Mouse (Mus musculus): Measurements from ENCODE around the gene Traf3.

DNA sequence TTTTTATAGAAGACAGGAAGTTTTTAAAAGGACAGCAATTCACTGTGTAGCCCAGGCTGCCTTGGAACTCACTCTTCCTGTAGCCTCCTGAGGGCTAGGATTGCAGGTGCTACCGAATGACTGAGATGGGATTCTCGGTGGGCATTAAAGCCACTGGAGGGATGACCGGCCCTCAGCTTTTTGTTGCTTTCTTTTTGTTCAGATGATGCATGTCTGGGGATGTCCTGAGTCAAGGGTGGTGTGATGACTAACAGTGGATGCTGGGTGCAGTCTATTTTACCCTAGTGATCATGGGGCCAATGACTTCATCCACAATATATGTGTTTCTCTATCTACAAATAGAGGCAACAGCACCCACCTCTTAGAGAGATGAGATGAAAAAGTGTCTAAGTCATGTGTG is 20.8 kb downstream of the Traf3 start:
- TF ChIP-seq CTCF (conservative IDR thresholded peaks at IDR 0.05; ENCODE audit: low read length) (no peak), POU5F1 (IDR thresholded peaks at IDR 0.05; ENCODE audit: borderline replicate concordance, low read length) (no peak)

All from E14TG2a.4 (cell line).